Mouse (Mus musculus) neural tube, embryonic 13.5 days (tissue): ENCODE data around the gene Tmbim6. TPM values are rescaled to one million over a fixed set of nuclear protein-coding genes. Genes with fewer than 3 reads are reported as not detected.
A peak's percentile ranks its signal among the peaks of the same experiment; 100 is the strongest.

Experiments
- ATAC-seq: fragments of 200-750 bp; cut with Nextera tagmentation; 2 replicates; pipeline ENCODE4 v1.8.0; 2017; ENCODE audit warnings: low read depth, mild to moderate bottlenecking, moderate TSS enrichment, moderate library complexity
- H3K27ac ChIP-seq: fragments of 300-500 bp; sonication (generic); replicated peaks from 2 replicates; pipeline ENCODE4 v1.5.1; 2015; ENCODE audit warnings: moderate library complexity, mild to moderate bottlenecking, inconsistent platforms
- H3K27me3 ChIP-seq: fragments of 300-500 bp; sonication (generic); 2 replicates; pipeline ENCODE4 v1.6.1; 2015; ENCODE audit warnings: mild to moderate bottlenecking, inconsistent platforms
- H3K36me3 ChIP-seq: fragments of 300-500 bp; sonication (generic); 2 replicates; pipeline ENCODE4 v1.6.1; 2015; ENCODE audit warnings: mild to moderate bottlenecking, inconsistent platforms
- H3K4me1 ChIP-seq: fragments of 300-500 bp; sonication (generic); replicated peaks from 2 replicates; pipeline ENCODE4 v1.6.1; 2015; ENCODE audit warnings: inconsistent platforms
- H3K4me2 ChIP-seq: fragments of 300-500 bp; sonication (generic); 2 replicates; pipeline ENCODE4 v1.6.1; 2015; ENCODE audit warnings: inconsistent platforms, mild to moderate bottlenecking, moderate library complexity
- H3K4me3 ChIP-seq: fragments of 300-500 bp; sonication (generic); 2 replicates; pipeline ENCODE4 v1.5.1; 2015; ENCODE audit warnings: mild to moderate bottlenecking, inconsistent platforms
- H3K9ac ChIP-seq: fragments of 300-500 bp; sonication (generic); 2 replicates; pipeline ENCODE4 v1.6.1; 2015; ENCODE audit warnings: moderate library complexity, mild to moderate bottlenecking, inconsistent platforms
- H3K9me3 ChIP-seq: fragments of 300-500 bp; sonication (generic); 2 replicates; pipeline ENCODE4 v1.6.1; 2016; ENCODE audit warnings: inconsistent platforms
- WGBS: fragments of 180-500 bp; shearing (Covaris S2); methylation state at CpG from one replicate; pipeline ENCODE4 v1.1.7; 2015; 5-methylcytosine and 5-hydroxymethylcytosine counted together
- polyA plus RNA-seq: library from polyadenylated mRNA; unstranded; fragments of >200 nt; fragmentation: Nextera tagmentation; extraction: Ambion mirVana; gene quantifications from 2 replicates; pipeline ENCODE4 v1.2.1, GENCODE M21; 2015

Tmbim6 gene
- polyA plus RNA-seq, result 254 and 261 TPM in 2 replicates

DNA sequence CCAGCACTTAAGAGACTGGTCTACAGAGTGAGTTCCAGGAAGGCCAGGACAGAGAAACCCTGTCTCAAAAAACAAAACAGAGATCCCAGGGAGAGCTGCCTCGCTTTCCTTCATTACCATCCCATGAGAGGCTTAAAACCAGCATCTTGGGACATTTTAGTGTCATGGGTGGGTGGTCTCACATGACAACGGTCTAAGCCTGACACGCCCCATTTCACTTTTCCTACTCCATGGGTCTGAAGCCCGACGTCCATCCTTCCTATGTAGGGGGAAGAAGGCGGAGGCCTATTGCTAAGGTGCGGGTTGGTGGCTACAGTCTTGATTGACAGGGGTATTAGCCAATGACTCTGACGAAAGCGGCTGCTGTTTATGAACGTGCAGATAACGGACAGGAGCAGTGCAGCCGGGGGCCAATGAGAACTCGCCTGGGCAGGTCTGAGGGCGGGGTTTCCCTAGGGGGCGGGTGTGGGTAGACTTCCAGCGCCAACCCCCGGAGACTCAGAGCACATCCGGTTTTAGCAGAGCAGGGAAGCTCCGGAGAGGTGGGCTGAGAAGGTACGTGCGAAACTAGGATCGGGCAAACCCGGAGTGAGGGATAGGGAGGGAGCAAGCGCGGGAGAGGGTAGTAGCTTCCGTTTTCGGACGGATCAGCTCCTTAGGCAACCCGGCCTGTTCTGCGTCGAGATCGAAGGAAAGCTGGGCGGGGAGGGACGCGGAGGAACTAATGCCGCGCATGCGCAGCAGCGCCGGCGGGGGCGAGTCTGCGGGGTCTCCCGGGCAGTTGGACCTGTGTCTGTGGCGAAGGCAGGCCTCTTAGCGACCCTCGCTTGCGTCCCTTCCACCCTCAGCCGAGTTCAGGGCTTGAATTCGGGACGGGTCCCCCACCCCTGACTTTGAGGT is at the start of gene Tmbim6:
Tmbim6 (plus strand) TSS at position 397 of the 900 bp plus-strand sequence.
- H3K36me3 ChIP-seq, result no peaks in the 10 kb centered on the region
- no peaks in the 10 kb centered on the region for H3K27me3 ChIP-seq
- H3K4me1 ChIP-seq, result peaks cover 50% of the 10 kb centered on the region
- H3K9ac ChIP-seq, result peak within 1 kb of the TSS; percentile 88
- H3K4me3 ChIP-seq, result peak within 1 kb of the TSS; percentile 77
- H3K27ac ChIP-seq, result peak within 1 kb of the TSS; percentile 94
- ATAC-seq, result peak; percentile 100
- H3K9me3 ChIP-seq, result no peaks in the 10 kb centered on the region
- peak within 1 kb of the TSS; percentile 100 for H3K4me2 ChIP-seq
- WGBS, result under 1% methylated on average over 51 of the region's 51 CpGs

DNA sequence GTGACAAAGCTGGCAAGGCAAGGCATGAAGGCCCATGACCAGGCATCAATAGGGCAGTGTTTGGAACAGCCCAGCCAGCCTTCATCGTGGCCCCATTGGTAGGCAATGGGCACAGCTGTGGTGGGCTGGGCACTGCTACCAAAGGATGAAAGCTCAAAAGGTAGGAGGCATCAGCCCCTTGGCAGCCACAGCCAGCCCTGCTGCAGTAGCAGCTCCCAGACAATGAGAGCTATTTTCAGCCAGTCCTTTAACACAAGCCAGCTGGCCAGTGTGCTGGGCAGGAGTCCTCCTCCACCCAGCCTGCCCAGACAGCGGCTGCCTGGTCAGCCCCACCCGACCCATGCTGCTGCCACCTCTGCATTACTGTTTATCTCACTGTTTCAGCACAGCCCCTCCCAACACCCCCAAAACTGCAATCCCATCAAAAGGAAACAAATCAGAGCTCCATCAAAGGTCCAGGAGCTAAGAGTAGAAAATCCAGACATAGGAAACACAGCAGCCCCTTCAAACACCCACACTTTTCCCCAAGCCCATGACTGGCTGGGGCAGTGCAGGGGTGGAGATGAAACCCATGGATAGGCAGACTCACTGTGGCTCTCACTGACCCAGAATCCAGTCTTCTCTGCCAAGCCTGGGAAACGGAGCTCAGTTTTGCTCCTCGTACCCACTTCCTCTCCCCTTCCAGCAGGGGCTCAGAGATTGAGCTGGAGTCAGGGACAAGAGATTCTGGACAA is 49.1 kb upstream of the Tmbim6 start:
- peak; percentile 67 for ATAC-seq
- Histone ChIP-seq H3K27ac (peak overlapping the region; percentile 61), H3K36me3 (no peaks in the 10 kb centered on the region), H3K9me3 (no peaks in the 10 kb centered on the region), H3K4me2 (no peak overlapping the region), H3K4me1 (peaks cover 47% of the 10 kb centered on the region), H3K9ac (peak overlapping the region; percentile 12; the same call in 1 of the 2 replicates), H3K4me3 (no peak overlapping the region), H3K27me3 (no peaks in the 10 kb centered on the region)
- WGBS, result 63% methylated on average over 5 of the region's 5 CpGs

DNA sequence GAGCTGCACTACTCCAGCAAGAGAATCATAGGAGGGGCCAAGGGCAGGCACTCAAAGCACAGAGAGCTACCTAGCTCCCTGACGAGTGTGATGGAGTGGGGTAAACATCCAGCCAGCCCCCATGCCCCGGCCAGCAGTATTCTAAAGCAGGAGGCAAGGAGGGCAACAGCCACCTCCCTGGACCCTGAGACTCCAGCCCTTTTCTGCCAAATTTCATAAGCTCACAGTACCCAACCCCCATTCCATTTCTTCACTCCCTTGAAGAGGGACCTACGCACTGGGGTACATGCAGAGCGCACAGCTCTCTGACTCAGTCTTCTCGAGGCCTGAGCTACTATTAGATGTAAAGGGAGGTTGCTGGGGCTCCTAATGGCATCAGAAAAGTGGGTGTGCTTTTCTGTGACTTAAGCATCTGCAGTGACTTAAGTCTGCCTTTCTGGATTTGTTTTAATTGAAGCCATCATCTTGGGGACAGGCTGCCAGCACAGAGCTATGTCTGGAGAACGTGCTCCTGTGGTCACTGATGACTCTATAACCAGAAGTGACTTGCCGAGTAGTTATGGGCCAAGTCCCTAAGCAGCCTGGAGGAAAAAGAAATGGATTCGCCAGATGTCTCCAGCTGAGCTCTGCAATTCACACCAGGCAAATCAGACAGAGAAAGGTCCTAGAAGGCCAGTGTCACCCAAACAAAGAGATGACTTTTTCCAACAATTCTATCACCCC is 48.4 kb upstream of the Tmbim6 start:
- H3K9ac ChIP-seq, result 0 out of 2 replicates have a peak overlapping the region, but pooled peaks have one; percentile 12
- peak overlapping the region; percentile 61 for H3K27ac ChIP-seq

DNA sequence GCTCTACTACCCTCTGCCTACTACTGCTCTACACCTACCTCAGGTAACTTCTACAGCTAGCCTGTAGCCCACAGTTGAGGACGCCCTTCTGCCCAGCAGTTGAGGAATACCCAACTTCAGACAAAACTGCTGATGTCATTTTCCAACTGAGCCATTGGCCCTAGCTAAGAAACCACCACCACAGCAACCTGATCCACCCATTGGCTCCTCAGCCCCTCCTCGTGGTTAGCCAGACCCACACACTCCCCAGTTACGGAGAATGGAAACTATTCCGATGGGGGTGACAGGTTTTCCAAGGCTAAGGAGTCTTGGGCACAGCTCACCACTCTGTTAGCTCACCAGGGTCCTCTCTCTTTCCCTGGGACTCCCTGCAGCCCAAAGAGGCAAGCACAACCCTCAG is 47.7 kb upstream of the Tmbim6 start:
- Histone ChIP-seq H3K36me3 (no peaks in the 10 kb centered on the region), H3K27ac (no peak overlapping the region), H3K4me3 (no peak overlapping the region), H3K9ac (no peak overlapping the region), H3K27me3 (no peaks in the 10 kb centered on the region), H3K4me2 (no peak overlapping the region), H3K9me3 (no peaks in the 10 kb centered on the region), H3K4me1 (peaks cover 41% of the 10 kb centered on the region)
- no peak for ATAC-seq
- whole genome bisulfite sequencing, result 87% methylated on average over 4 of the region's 4 CpGs

More for the DNA sequence above, 48.4 kb upstream of the Tmbim6 start:
- H3K4me3 ChIP-seq, result no peak overlapping the region
- H3K9me3 ChIP-seq, result no peaks in the 10 kb centered on the region
- ATAC-seq, result no peak
- no peaks in the 10 kb centered on the region for H3K27me3 ChIP-seq
- H3K4me1 ChIP-seq, result peaks cover 45% of the 10 kb centered on the region
- no peaks in the 10 kb centered on the region for H3K36me3 ChIP-seq
- H3K4me2 ChIP-seq, result no peak overlapping the region
- 64% methylated on average over 8 of the region's 8 CpGs for WGBS

DNA sequence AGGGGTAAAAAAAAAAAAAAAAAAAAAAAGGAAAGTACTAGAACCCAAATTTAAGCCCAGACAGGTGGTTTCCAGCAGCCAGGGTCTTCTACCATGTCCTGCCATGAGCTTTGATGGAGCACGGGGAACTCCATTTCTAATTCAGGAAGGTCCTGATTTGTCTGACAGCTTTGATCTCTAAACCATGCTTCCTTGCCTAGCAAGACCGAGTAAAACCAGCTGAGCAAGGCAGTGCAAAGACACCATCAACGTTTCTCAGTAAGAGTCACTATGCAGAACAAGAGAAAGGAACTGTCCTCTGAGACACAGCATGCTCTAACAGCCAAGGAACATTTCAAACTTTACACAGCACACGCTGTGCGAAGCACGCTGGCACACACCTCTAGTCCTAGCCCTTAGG is 41.1 kb upstream of the Tmbim6 start:
- no peaks in the 10 kb centered on the region for H3K36me3 ChIP-seq
- 88% methylated on average over 6 of the region's 6 CpGs for WGBS
- no peak overlapping the region for H3K27ac ChIP-seq
- H3K4me2 ChIP-seq, result no peak overlapping the region
- no peaks in the 10 kb centered on the region for H3K27me3 ChIP-seq
- no peak overlapping the region for H3K4me3 ChIP-seq
- ATAC-seq, result no peak
- H3K9ac ChIP-seq, result no peak overlapping the region
- no peaks in the 10 kb centered on the region for H3K9me3 ChIP-seq
- H3K4me1 ChIP-seq, result peaks cover 18% of the 10 kb centered on the region; the same call in 1 of the 2 replicates

DNA sequence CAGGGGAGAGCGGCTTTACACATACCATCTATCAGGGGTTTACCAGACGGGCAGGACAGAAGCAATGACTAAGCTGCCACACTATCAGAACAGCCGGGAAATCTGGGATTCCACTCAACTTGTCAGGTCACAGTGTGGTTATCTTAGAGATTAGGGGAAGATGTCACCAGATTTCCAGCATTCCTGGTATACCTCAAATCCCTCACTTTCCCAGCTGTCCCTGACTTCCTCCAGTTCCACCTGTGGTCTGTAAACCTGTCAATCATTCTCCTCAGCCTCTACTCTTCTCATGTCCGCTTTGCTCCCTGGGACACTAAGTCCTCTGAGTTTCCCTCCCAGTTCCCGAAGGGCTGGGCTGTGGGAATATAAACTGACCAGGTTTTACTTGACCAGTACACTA is 40.4 kb upstream of the Tmbim6 start:
- no peak overlapping the region for H3K9ac ChIP-seq
- ATAC-seq, result no peak
- H3K4me2 ChIP-seq, result no peak overlapping the region
- no peaks in the 10 kb centered on the region for H3K27me3 ChIP-seq
- H3K4me1 ChIP-seq, result peaks cover 18% of the 10 kb centered on the region; the same call in 1 of the 2 replicates
- H3K36me3 ChIP-seq, result no peaks in the 10 kb centered on the region
- H3K4me3 ChIP-seq, result no peak overlapping the region
- H3K27ac ChIP-seq, result no peak overlapping the region
- WGBS, result 85% methylated on average over 5 of the region's 5 CpGs
- H3K9me3 ChIP-seq, result no peaks in the 10 kb centered on the region

DNA sequence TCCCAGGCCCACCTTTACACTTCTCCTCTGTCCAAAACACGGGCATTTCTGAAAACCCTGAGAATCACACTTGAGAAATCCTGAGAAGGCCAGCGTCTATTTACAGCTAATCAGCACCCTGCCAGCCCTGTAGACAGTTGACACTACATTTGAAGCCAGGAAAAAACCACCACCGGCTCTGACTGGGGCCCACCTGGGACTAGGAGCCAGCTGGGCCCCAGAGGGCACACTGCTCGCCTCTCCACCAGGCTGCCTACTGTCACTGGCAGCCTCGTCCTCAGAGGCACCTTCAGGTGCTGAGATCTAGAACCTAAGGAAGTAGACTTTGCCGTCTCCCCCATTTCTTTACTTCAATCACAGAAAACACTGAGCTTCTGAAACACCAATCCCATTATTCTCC is 37.0 kb upstream of the Tmbim6 start:
- peaks cover 14% of the 10 kb centered on the region; the same call in 1 of the 2 replicates for H3K4me1 ChIP-seq
- no peaks in the 10 kb centered on the region for H3K9me3 ChIP-seq
- H3K27ac ChIP-seq, result no peak overlapping the region
- H3K27me3 ChIP-seq, result no peaks in the 10 kb centered on the region
- ATAC-seq, result no peak
- H3K36me3 ChIP-seq, result no peaks in the 10 kb centered on the region
- H3K9ac ChIP-seq, result no peak overlapping the region
- no peak overlapping the region for H3K4me3 ChIP-seq
- 75% methylated on average over 6 of the region's 6 CpGs for WGBS
- H3K4me2 ChIP-seq, result no peak overlapping the region

DNA sequence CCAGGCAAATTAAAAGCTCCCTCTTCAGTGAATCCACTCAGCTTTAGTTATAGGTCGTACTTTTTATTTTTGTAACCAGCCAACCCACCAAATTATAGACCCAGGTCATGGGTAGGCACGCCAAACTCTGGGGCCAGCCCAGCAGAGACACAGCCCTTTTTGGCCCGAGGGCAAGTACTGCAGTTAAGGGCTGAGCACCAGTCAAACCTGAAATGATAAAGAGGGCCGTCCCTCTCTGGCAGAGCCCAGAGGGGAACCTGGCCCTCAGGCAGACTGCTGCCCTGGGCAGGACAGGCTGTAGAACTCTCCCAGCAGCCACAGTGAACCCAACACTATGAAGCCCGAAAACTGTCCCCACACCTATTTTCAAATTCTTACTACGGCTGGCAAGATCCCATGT is 36.2 kb upstream of the Tmbim6 start:
- WGBS, result 79% methylated on average over 6 of the region's 6 CpGs
- ATAC-seq, result no peak
- H3K4me1 ChIP-seq, result peaks cover 14% of the 10 kb centered on the region; the same call in 1 of the 2 replicates
- H3K9ac ChIP-seq, result no peak overlapping the region
- no peaks in the 10 kb centered on the region for H3K36me3 ChIP-seq
- no peak overlapping the region for H3K27ac ChIP-seq
- no peaks in the 10 kb centered on the region for H3K27me3 ChIP-seq
- H3K9me3 ChIP-seq, result no peaks in the 10 kb centered on the region
- H3K4me3 ChIP-seq, result no peak overlapping the region
- no peak overlapping the region for H3K4me2 ChIP-seq

DNA sequence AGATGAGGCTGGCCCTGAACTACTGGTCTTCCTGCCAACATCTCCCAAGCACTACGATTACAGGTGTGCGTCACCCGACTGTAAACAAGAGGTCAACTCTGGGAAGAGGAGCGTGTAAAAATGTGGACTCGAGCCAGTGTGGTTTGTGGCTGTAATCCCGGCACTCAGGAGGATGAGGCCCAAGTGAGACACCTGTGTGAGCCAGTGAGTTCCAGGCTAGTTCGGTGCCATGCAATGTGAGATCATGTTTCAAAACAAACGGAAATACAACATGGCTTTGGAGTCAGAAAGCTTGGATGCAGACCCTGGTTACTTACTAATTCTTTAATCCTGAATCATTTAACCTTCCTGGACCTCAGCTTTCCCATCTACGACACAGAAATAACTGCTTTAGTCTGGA is 33.7 kb upstream of the Tmbim6 start:
- Histone ChIP-seq H3K4me1 (peaks cover 12% of the 10 kb centered on the region; the same call in 1 of the 2 replicates), H3K27ac (no peak overlapping the region), H3K4me2 (no peak overlapping the region), H3K9ac (no peak overlapping the region), H3K36me3 (no peaks in the 10 kb centered on the region), H3K4me3 (no peak overlapping the region), H3K27me3 (no peaks in the 10 kb centered on the region), H3K9me3 (no peaks in the 10 kb centered on the region)
- WGBS, result 90% methylated on average over 9 of the region's 9 CpGs
- ATAC-seq, result no peak

DNA sequence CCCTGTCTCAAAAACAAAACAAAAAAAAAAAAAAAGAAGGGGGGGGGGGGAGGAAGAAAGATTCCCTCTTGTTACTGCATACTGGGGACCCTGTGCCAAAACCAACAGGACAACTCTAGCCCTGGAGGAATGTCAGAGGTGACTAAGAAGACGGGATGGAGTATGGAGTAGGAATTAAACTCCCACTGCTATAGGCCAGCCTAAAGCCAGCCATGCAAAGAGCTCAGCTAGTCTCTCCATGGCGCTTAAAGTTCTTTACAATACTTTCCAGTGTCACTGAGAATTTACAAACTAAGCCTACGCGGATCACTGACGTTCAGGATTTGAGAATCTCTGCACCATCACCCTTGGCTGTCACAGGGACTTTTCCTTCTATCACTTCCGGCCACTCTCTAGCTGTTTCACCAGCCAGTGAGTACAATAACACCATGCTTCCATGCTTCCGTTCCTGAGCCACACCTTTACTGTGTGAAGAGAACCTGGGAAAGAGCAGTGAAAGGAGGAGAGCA is 28.6 kb upstream of the Tmbim6 start:
- Histone ChIP-seq H3K4me1 (peaks cover 23% of the 10 kb centered on the region), H3K27me3 (no peaks in the 10 kb centered on the region), H3K4me3 (no peak overlapping the region), H3K9me3 (no peaks in the 10 kb centered on the region), H3K36me3 (no peaks in the 10 kb centered on the region), H3K9ac (no peak overlapping the region), H3K4me2 (no peak overlapping the region), H3K27ac (no peak overlapping the region)
- no peak for ATAC-seq
- WGBS, result 71% methylated on average over 7 of the region's 7 CpGs

DNA sequence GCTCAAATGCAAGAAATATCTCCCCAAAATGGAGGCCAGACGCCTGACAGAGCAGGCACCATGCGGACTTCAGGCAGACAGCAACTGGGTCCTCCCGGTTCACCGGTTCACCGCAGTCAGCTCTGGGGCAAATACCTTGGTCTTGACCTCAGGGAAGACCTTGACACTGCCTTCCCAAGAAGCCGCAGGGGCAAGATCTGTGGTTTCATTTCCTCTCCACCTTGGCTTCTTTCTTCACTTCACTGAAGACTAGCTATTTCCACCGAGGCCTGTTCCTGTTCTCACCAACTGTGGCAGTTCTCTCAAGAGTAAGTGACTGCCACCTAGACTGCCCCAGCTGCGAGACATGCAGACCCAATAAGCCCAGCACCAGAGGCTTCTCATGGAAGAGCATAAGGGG is 27.8 kb upstream of the Tmbim6 start:
- no peaks in the 10 kb centered on the region for H3K36me3 ChIP-seq
- H3K4me1 ChIP-seq, result peaks cover 29% of the 10 kb centered on the region
- no peak overlapping the region for H3K4me3 ChIP-seq
- no peaks in the 10 kb centered on the region for H3K27me3 ChIP-seq
- H3K9me3 ChIP-seq, result no peaks in the 10 kb centered on the region
- 74% methylated on average over 8 of the region's 8 CpGs for WGBS
- no peak overlapping the region for H3K9ac ChIP-seq
- H3K27ac ChIP-seq, result no peak overlapping the region
- no peak overlapping the region for H3K4me2 ChIP-seq
- ATAC-seq, result no peak
